In genomic region chr6:136418889-136419835, GRCm38 (mm10) we compare ENCODE assay signal across 26 mouse cellular contexts. TPM values are rescaled to one million over a fixed set of nuclear protein-coding genes. Genes with fewer than 3 reads are reported as not detected.
A peak's percentile ranks its signal among the peaks of the same experiment; 100 is the strongest.
DNase-seq lines count a peak whose midpoint lies in the region; ATAC-seq and TF ChIP-seq lines count a peak whose summit lies in the region.
"Had no signal": no experiment of that assay in that cellular context is flagged by ENCODE, and none has a peak within 500 bp of the region (broad histone marks: within the 10 kb centered on the region; RNA-seq: fewer than 3 reads in every experiment).

No protein-coding gene starts in this region.

- H3K27ac ChIP-seq in liver, embryonic 13.5 days, result no peak overlapping the region
- H3K27ac ChIP-seq in intestine, postnatal 0 days (ENCODE audit: low read depth, low read length), result no peak overlapping the region
- H3K27ac ChIP-seq in kidney, embryonic 16.5 days (ENCODE audit: low read length), result peak overlapping the region; percentile 56; the same call in 1 of the 2 replicates
- H3K27ac ChIP-seq in liver, embryonic 16.5 days (ENCODE audit: low read length), result no peak overlapping the region
- H3K27ac ChIP-seq: forebrain, embryonic 10.5 days had no signal

- no peaks in the 10 kb centered on the region for H3K27me3 ChIP-seq in liver, embryonic 13.5 days
- H3K27me3 ChIP-seq in intestine, postnatal 0 days (replicated peaks; ENCODE audit: control insufficient read depth, insufficient read depth, low read length), result no peaks in the 10 kb centered on the region
- no peaks in the 10 kb centered on the region for H3K27me3 ChIP-seq in kidney, embryonic 16.5 days (ENCODE audit: insufficient read depth, low read length)
- no peaks in the 10 kb centered on the region for H3K27me3 ChIP-seq in liver, embryonic 16.5 days (ENCODE audit: control insufficient read depth, insufficient read depth, low read depth, low read length)
- H3K27me3 ChIP-seq: heart, embryonic 12.5 days; Patski had no signal

- peaks cover 16% of the 10 kb centered on the region; the same call in 1 of the 2 replicates for H3K4me1 ChIP-seq in liver, embryonic 13.5 days (replicated peaks)
- no peaks in the 10 kb centered on the region for H3K4me1 ChIP-seq in intestine, postnatal 0 days (replicated peaks; ENCODE audit: control insufficient read depth, insufficient read depth, low read length)
- peaks cover 6% of the 10 kb centered on the region; the same call in 1 of the 2 replicates for H3K4me1 ChIP-seq in kidney, embryonic 16.5 days (ENCODE audit: insufficient read depth, low read length)
- H3K4me1 ChIP-seq in liver, embryonic 16.5 days (ENCODE audit: control insufficient read depth, low read depth, low read length), result no peaks in the 10 kb centered on the region

- peak; percentile 34; the same call in 1 of the 2 replicates for ATAC-seq in liver, embryonic 13.5 days (ENCODE audit: low read depth)
- peak; percentile 31; the same call in 1 of the 2 replicates for ATAC-seq in intestine, postnatal 0 days
- peak; percentile 60 for ATAC-seq in kidney, embryonic 16.5 days (ENCODE audit: low FRiP score, low TSS enrichment)
- peak; percentile 77 for ATAC-seq in liver, embryonic 16.5 days (ENCODE audit: low read depth)
- ATAC-seq in erythroblast, adult 5-6 weeks (replicated peaks; ENCODE audit: low FRiP score, poor library complexity, severe bottlenecking), result no peak
- ATAC-seq: activated CD4-positive, CD25-positive, alpha-beta regulatory T cell, adult 4 months; hindbrain, embryonic 16.5 days; midbrain, embryonic 16.5 days; Patski had no signal

- TF ChIP-seq CTCF in intestine, postnatal 0 days (IDR thresholded peaks at IDR 0.05; ENCODE audit: low read depth), result no peak

- WGBS in liver, embryonic 13.5 days (ENCODE audit: insufficient replicate concordance), result 58% methylated on average over 17 of the region's 17 CpGs
- 60% methylated on average over 17 of the region's 17 CpGs for WGBS in intestine, postnatal 0 days
- 73% methylated on average over 17 of the region's 17 CpGs for WGBS in kidney, embryonic 16.5 days
- 50% methylated on average over 17 of the region's 17 CpGs for WGBS in liver, embryonic 16.5 days (ENCODE audit: insufficient replicate concordance)

- H3K4me2 ChIP-seq in liver, embryonic 13.5 days, result no peak overlapping the region
- no peak overlapping the region for H3K4me2 ChIP-seq in intestine, postnatal 0 days (replicated peaks; ENCODE audit: low read depth)
- peak overlapping the region; percentile 21; the same call in 1 of the 2 replicates for H3K4me2 ChIP-seq in kidney, embryonic 16.5 days (replicated peaks; ENCODE audit: low read depth, low read length)
- H3K4me2 ChIP-seq in liver, embryonic 16.5 days (ENCODE audit: low read depth, low read length), result no peak overlapping the region

- no peak for DNase-seq in liver, embryonic 13.5 days
- no peak for DNase-seq in liver
- DNase-seq in cerebellum, adult 9-10 months, result no peak
- DNase-seq: adrenal gland, postnatal 14 days; cerebellum, adult 2 months; gastrocnemius, postnatal 14 days; heart, postnatal 4 days; layer of hippocampus, postnatal 36 days; lung, adult 18-20 months had no signal

- H3K9ac ChIP-seq in liver, embryonic 13.5 days, result no peak overlapping the region
- H3K9ac ChIP-seq in intestine, postnatal 0 days (ENCODE audit: low read depth, low read length), result no peak overlapping the region
- no peak overlapping the region for H3K9ac ChIP-seq in kidney, embryonic 16.5 days (replicated peaks; ENCODE audit: low read length)
- no peak overlapping the region for H3K9ac ChIP-seq in liver, embryonic 16.5 days (ENCODE audit: low read depth, low read length)
- H3K9ac ChIP-seq: heart, embryonic 12.5 days had no signal

- no peaks in the 10 kb centered on the region for H3K9me3 ChIP-seq in liver, embryonic 13.5 days (replicated peaks)
- H3K9me3 ChIP-seq in intestine, postnatal 0 days (ENCODE audit: control insufficient read depth), result no peaks in the 10 kb centered on the region
- no peaks in the 10 kb centered on the region for H3K9me3 ChIP-seq in kidney, embryonic 16.5 days (ENCODE audit: low read length)
- no peaks in the 10 kb centered on the region for H3K9me3 ChIP-seq in liver, embryonic 16.5 days (replicated peaks; ENCODE audit: control insufficient read depth, low read length)
- H3K9me3 ChIP-seq: forebrain, embryonic 10.5 days; heart, embryonic 12.5 days had no signal

- no peaks in the 10 kb centered on the region for H3K36me3 ChIP-seq in liver, embryonic 13.5 days
- H3K36me3 ChIP-seq in intestine, postnatal 0 days (ENCODE audit: control insufficient read depth, insufficient read depth), result no peaks in the 10 kb centered on the region
- no peaks in the 10 kb centered on the region for H3K36me3 ChIP-seq in kidney, embryonic 16.5 days (ENCODE audit: insufficient read depth, low read length)
- no peaks in the 10 kb centered on the region for H3K36me3 ChIP-seq in liver, embryonic 16.5 days (ENCODE audit: control insufficient read depth, insufficient read depth)
- H3K36me3 ChIP-seq: forebrain, embryonic 10.5 days; heart, embryonic 12.5 days had no signal

- no peak overlapping the region for H3K4me3 ChIP-seq in liver, embryonic 13.5 days (replicated peaks)
- H3K4me3 ChIP-seq in intestine, postnatal 0 days (ENCODE audit: low read depth, low read length), result no peak overlapping the region
- no peak overlapping the region for H3K4me3 ChIP-seq in kidney, embryonic 16.5 days (ENCODE audit: low read length)
- H3K4me3 ChIP-seq in liver, embryonic 16.5 days (ENCODE audit: low read depth, low read length), result no peak overlapping the region
- H3K4me3 ChIP-seq: forebrain, embryonic 10.5 days; heart, embryonic 12.5 days had no signal

RNA-seq across cellular contexts. Expression of gene E330021D16Rik, which starts 3.8 kb away (rescaled TPM):
- polyA plus RNA-seq in liver, embryonic 13.5 days (2015; fragmentation: Nextera tagmentation; extraction: Ambion mirVana), result 0.22 TPM in 1 of 2 replicates, not detected in the other
- polyA plus RNA-seq in intestine, postnatal 0 days (2015; fragmentation: Nextera tagmentation; extraction: Ambion mirVana), result not detected in 2 replicates
- polyA plus RNA-seq in kidney, embryonic 16.5 days (2015; fragmentation: Nextera tagmentation; extraction: Ambion mirVana), result 2.9 and 3.0 TPM in 2 replicates
- 0.27 and 0.45 TPM in 2 replicates for polyA plus RNA-seq in liver, embryonic 16.5 days (2015; fragmentation: Nextera tagmentation; extraction: Ambion mirVana)
- not detected in 2 replicates for total RNA-seq in erythroblast, adult 5-6 weeks (2015; ENCODE audit: low replicate concordance)
- total RNA-seq in erythroblast, adult 5-6 weeks (2017; ENCODE audit: low replicate concordance), result not detected in 2 replicates
- total RNA-seq: adrenal gland, postnatal 14 days; gastrocnemius, postnatal 14 days; heart, postnatal 4 days; layer of hippocampus, adult 18-20 months; layer of hippocampus, postnatal 36 days; left cerebral cortex, postnatal 36 days; megakaryocyte-erythroid progenitor cell, adult 5-6 weeks had no signal
- polyA plus RNA-seq: C2C12; cerebellum, adult 2 months; cortical plate, adult 2 months; forebrain, embryonic 10.5 days; heart, embryonic 12.5 days; hindbrain, embryonic 16.5 days; midbrain, embryonic 16.5 days; neural tube, embryonic 11.5 days; Patski; stomach, embryonic 16.5 days had no signal
